Mouse (Mus musculus): ENCODE data around the gene Btnl4. TPM values are rescaled to one million over a fixed set of nuclear protein-coding genes. Genes with fewer than 3 reads are reported as not detected.
"Not testable (repeated sequence)": the region's sequence is repeated elsewhere in the genome, so short reads cannot be mapped to it uniquely, and the experiment has no call there.

Gene Btnl4
- polyA plus RNA-seq, 1 experiment = not detected

DNA sequence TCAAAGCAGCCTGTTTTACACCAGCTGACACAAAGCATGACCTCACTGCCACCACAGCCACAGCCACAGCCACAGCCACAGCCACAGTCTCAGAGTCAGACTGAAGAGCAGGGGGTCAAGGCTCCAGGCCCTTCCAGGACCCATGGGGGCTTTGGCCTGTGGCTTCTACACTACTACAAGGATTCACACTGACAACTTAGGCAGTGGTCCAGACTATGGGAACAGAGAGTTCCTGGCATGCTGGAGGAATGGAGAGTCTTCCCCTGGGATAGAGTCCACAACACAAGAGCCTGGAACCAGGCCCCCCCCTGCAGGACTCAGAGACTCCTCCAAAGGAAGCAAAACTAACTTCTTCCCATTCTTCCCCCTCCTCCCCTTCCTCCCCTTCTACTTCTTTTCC is 30.5 kb upstream of the Btnl4 start:
- H3K4me3 ChIP-seq (ENCODE audit: insufficient read depth, poor library complexity, severe bottlenecking) = no peak overlapping the region
- TF ChIP-seq CTCF (IDR thresholded peaks at IDR 0.05; ENCODE audit: control insufficient read depth, insufficient read depth, insufficient read length) (no peak), FOSL1 (IDR thresholded peaks at IDR 0.05; ENCODE audit: insufficient read depth, low read length, poor library complexity, severe bottlenecking) (no peak), MYOD1 (IDR thresholded peaks at IDR 0.05; ENCODE audit: control insufficient read depth, insufficient read length, low read depth) (no peak), CEBPB (IDR thresholded peaks at IDR 0.05; ENCODE audit: low read depth) (no peak), MAX (IDR thresholded peaks at IDR 0.05) (no peak), USF1 (IDR thresholded peaks at IDR 0.05; ENCODE audit: low read depth) (no peak), MYOG (IDR thresholded peaks at IDR 0.05; ENCODE audit: control insufficient read depth, extremely low read depth, insufficient read length) (no peak)
- H3K79me3 ChIP-seq (ENCODE audit: low read depth) = no peaks in the 10 kb centered on the region
- no peaks in the 10 kb centered on the region for H3K36me3 ChIP-seq (ENCODE audit: control insufficient read depth, insufficient read depth)
- H3K79me2 ChIP-seq (ENCODE audit: control insufficient read depth, insufficient read depth) = no peaks in the 10 kb centered on the region
- H3ac ChIP-seq (ENCODE audit: control insufficient read depth, insufficient read length, low read depth) = no peak overlapping the region
- no peaks in the 10 kb centered on the region for H3K27me3 ChIP-seq (ENCODE audit: control insufficient read depth, insufficient read depth, insufficient read length)

DNA sequence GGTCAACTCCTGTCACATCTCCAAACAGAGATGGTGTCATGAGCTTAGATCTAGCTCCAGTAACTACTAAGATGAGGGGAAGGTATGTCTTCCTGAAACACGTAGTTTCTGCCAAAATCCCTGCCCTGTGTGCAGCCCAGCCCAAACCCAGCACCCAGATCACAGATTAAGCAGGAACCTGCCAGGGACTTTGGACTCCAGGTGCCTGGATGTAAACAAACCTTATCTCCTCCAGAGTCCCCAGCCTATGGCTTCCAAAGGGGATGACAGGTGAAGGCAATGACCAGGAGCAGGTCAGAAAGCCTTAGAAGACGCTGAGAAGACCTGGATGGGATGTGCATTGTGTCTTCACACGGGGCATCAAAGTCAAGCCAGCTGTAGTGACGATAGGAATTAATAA is 20.6 kb upstream of the Btnl4 start:
- H3K79me3 ChIP-seq (ENCODE audit: low read depth); H3ac ChIP-seq (ENCODE audit: control insufficient read depth, insufficient read length, low read depth); H3K4me3 ChIP-seq (ENCODE audit: insufficient read depth, poor library complexity, severe bottlenecking); H3K27me3 ChIP-seq (ENCODE audit: control insufficient read depth, insufficient read depth, insufficient read length); H3K36me3 ChIP-seq (ENCODE audit: control insufficient read depth, insufficient read depth); H3K79me2 ChIP-seq (ENCODE audit: control insufficient read depth, insufficient read depth): not testable (repeated sequence)

DNA sequence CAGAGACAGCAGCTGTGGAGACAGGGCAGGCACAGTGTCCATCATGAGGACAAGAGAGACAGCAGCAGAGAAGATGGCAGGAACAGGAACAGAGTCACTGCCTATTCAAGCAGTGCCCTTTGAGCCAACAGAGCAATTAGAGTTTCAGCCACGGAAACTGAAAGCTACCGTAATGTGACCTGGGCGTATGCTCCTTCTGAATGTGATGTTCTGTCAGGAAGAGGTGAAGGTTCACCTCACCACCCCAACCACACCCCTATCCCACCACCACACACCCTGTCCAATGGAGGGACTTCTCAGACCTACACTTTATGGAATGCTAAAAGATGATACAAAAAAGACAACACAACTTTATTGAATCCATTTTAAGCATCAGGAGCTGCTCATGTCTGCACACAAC is 20.2 kb upstream of the Btnl4 start:
- not testable (repeated sequence) for H3K36me3 ChIP-seq (ENCODE audit: control insufficient read depth, insufficient read depth); H3K79me3 ChIP-seq (ENCODE audit: low read depth); H3K4me3 ChIP-seq (ENCODE audit: insufficient read depth, poor library complexity, severe bottlenecking); H3K27me3 ChIP-seq (ENCODE audit: control insufficient read depth, insufficient read depth, insufficient read length); H3ac ChIP-seq (ENCODE audit: control insufficient read depth, insufficient read length, low read depth); H3K79me2 ChIP-seq (ENCODE audit: control insufficient read depth, insufficient read depth)

DNA sequence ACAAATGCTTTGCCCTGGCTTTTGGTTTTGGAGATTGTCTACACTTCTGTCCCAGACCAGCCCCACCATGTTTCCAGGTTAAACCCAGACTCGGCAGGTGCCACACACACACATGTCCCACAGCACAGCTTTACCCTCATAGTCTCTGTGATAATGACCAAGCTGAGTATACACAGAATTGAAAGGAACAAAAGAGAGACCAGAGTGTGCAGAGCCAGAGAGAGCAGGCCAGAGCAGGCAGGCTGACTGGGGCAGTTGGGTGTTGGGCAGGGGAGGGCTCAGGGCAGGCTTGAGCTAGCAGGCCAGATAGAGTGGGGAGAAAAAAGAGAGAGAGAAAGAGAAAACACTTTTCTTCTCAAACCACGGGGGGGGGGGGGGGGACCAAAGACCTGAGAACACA is 19.4 kb upstream of the Btnl4 start:
- no peak overlapping the region for H3ac ChIP-seq (ENCODE audit: control insufficient read depth, insufficient read length, low read depth)
- H3K27me3 ChIP-seq (ENCODE audit: control insufficient read depth, insufficient read depth, insufficient read length) = no peaks in the 10 kb centered on the region
- TF ChIP-seq MYOG (IDR thresholded peaks at IDR 0.05; ENCODE audit: control insufficient read depth, extremely low read depth, insufficient read length) (no peak), FOSL1 (IDR thresholded peaks at IDR 0.05; ENCODE audit: insufficient read depth, low read length, poor library complexity, severe bottlenecking) (no peak), USF1 (IDR thresholded peaks at IDR 0.05; ENCODE audit: low read depth) (no peak), MYOD1 (IDR thresholded peaks at IDR 0.05; ENCODE audit: control insufficient read depth, insufficient read length, low read depth) (no peak), CEBPB (IDR thresholded peaks at IDR 0.05; ENCODE audit: low read depth) (no peak), CTCF (IDR thresholded peaks at IDR 0.05; ENCODE audit: control insufficient read depth, insufficient read depth, insufficient read length) (no peak), MAX (IDR thresholded peaks at IDR 0.05) (no peak)
- H3K36me3 ChIP-seq (ENCODE audit: control insufficient read depth, insufficient read depth) = no peaks in the 10 kb centered on the region
- H3K79me3 ChIP-seq (ENCODE audit: low read depth) = no peaks in the 10 kb centered on the region
- H3K4me3 ChIP-seq (ENCODE audit: insufficient read depth, poor library complexity, severe bottlenecking) = no peak overlapping the region
- no peaks in the 10 kb centered on the region for H3K79me2 ChIP-seq (ENCODE audit: control insufficient read depth, insufficient read depth)

DNA sequence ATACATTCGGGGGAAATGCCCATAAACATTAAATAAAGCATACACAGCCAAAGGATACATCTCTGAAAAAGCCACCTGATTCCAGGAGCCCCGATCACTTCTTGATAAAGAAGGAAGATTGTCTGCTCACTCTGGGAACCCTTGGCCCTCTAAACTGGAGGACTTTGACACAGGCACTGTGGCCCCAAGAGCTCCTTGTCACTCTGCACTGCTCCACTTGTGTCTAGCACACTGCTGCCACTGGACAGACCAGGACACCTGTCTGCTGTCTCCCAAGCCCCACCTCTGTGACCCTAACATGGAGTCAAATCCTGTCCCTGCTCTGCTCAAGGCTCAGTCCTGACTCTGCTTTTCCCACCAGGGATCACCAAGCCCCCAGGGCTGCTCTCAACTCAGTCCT is 18.0 kb upstream of the Btnl4 start:
- H3ac ChIP-seq (ENCODE audit: control insufficient read depth, insufficient read length, low read depth); H3K4me3 ChIP-seq (ENCODE audit: insufficient read depth, poor library complexity, severe bottlenecking); H3K36me3 ChIP-seq (ENCODE audit: control insufficient read depth, insufficient read depth); H3K79me2 ChIP-seq (ENCODE audit: control insufficient read depth, insufficient read depth); H3K27me3 ChIP-seq (ENCODE audit: control insufficient read depth, insufficient read depth, insufficient read length); H3K79me3 ChIP-seq (ENCODE audit: low read depth): not testable (repeated sequence)

DNA sequence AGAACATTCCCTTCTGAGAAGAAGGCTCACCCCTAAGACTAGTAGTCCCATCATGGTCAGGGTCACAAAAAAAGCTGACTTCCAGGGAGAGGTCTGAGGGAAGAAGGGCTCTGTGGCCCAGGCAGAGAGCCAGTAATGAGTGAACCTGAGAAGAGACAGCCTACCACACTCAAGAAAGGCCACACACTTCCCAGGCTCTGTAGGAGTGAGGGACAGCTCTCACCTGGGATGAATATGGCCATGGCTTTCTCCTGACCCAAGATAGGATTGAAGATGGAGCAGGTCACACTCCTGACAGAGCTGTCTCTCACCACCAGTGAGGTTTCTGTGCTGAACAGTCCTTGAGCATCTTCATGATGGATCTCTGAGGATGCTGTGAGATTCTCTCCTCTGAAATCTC is 15.7 kb upstream of the Btnl4 start:
- no peak overlapping the region for H3ac ChIP-seq (ENCODE audit: control insufficient read depth, insufficient read length, low read depth)
- TF ChIP-seq MYOD1 (IDR thresholded peaks at IDR 0.05; ENCODE audit: control insufficient read depth, insufficient read length, low read depth) (no peak), FOSL1 (IDR thresholded peaks at IDR 0.05; ENCODE audit: insufficient read depth, low read length, poor library complexity, severe bottlenecking) (no peak), MAX (IDR thresholded peaks at IDR 0.05) (no peak), CTCF (IDR thresholded peaks at IDR 0.05; ENCODE audit: control insufficient read depth, insufficient read depth, insufficient read length) (no peak), USF1 (IDR thresholded peaks at IDR 0.05; ENCODE audit: low read depth) (no peak), CEBPB (IDR thresholded peaks at IDR 0.05; ENCODE audit: low read depth) (no peak), MYOG (IDR thresholded peaks at IDR 0.05; ENCODE audit: control insufficient read depth, extremely low read depth, insufficient read length) (no peak)

DNA sequence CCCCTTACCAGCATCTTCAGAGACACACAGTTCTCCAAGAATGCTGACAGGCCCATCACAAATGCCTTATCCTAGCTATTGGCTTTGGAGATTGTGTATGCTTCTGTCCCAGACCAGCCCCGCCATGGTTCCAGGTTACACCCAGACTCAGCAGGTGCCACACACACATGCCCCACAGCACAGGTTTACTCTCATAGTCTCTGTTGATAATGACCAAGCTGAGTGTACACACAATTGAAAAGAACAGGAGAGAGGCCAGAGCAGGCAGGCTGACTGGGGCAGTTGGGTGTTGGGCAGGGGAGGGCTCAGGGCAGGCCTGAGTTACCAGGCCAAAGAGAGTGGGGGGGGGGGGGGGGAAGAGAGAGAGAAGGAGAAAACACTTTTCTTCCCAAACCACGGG is 691 bp downstream of the Btnl4 start:
- Histone ChIP-seq H3K79me2 (ENCODE audit: control insufficient read depth, insufficient read depth) (no peaks in the 10 kb centered on the region), H3K36me3 (ENCODE audit: control insufficient read depth, insufficient read depth) (no peaks in the 10 kb centered on the region), H3K4me3 (ENCODE audit: insufficient read depth, poor library complexity, severe bottlenecking) (no peak overlapping the region), H3K27me3 (ENCODE audit: control insufficient read depth, insufficient read depth, insufficient read length) (no peaks in the 10 kb centered on the region), H3ac (ENCODE audit: control insufficient read depth, insufficient read length, low read depth) (no peak overlapping the region), H3K79me3 (ENCODE audit: low read depth) (no peaks in the 10 kb centered on the region)
- TF ChIP-seq MYOG (IDR thresholded peaks at IDR 0.05; ENCODE audit: control insufficient read depth, extremely low read depth, insufficient read length) (no peak), CTCF (IDR thresholded peaks at IDR 0.05; ENCODE audit: control insufficient read depth, insufficient read depth, insufficient read length) (no peak), MAX (IDR thresholded peaks at IDR 0.05) (no peak), CEBPB (IDR thresholded peaks at IDR 0.05; ENCODE audit: low read depth) (no peak)

More for the DNA sequence above, 15.7 kb upstream of the Btnl4 start:
- Histone ChIP-seq H3K36me3 (ENCODE audit: control insufficient read depth, insufficient read depth) (no peaks in the 10 kb centered on the region), H3K79me2 (ENCODE audit: control insufficient read depth, insufficient read depth) (no peaks in the 10 kb centered on the region), H3K79me3 (ENCODE audit: low read depth) (no peaks in the 10 kb centered on the region), H3K27me3 (ENCODE audit: control insufficient read depth, insufficient read depth, insufficient read length) (no peaks in the 10 kb centered on the region), H3K4me3 (ENCODE audit: insufficient read depth, poor library complexity, severe bottlenecking) (no peak overlapping the region)

Data from C2C12 (cell line).